Mouse (Mus musculus) spleen, postnatal 36 days (tissue): ENCODE data around the gene Leng1.
A peak's percentile ranks its signal among the peaks of the same experiment; 100 is the strongest.
"Not testable (repeated sequence)": the region's sequence is repeated elsewhere in the genome, so short reads cannot be mapped to it uniquely, and the experiment has no call there.

Experiments
- DNase-seq, 2 experiments: peaks; one replicate each; pipeline ENCODE4 v3.0.0; 2022; ENCODE audit warnings: low spot score in 2 of 2, mixed read lengths in 1 of 2

Leng1 gene

DNA sequence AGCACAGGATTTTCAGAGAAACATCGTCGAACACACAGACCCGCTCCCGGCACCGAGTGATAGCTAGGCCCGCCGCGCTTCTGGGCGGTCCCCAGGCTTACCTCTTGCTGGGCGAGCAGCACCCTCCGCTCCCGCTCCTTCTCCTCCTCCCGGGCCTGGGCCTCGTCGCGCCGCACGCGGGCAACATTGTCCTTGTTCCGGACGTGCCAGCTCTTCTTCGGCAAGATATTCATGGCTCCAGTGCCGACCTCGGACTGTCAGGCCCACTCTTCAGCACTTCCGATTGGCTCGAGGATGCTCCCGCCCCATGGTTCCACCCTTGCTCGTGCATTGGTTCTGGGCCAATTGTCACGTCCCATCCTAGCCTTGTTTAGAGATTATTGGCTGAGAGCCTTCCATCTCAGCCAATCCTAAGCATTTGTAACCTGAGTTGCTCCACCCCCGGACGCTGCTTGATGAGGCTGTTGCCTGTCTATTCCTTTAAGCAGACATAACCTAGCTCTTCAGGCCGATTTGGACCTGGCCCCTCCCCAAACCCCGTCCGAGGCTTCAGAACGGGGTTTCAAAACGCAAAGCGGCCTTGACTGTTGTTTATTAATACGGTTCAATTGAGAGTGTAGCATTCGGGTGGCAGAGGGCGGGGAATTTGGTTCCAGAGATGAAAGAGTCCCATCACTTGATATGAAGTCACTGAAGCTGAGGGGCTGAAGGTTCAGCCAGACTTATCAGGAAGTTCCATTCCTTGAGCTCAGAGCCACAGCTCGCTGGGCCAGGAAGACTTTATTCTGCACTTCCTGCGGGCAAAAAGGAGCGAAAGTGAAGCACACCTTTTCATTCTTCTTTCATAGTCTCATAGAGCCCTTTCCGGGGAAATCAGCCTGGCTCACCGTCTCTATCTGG lies at the start of gene Leng1:
TSS of gene Leng1 (minus strand) at position 626 of the 900 bp plus-strand sequence.
- DNase-seq, result peak; percentile 96 to 97

DNA sequence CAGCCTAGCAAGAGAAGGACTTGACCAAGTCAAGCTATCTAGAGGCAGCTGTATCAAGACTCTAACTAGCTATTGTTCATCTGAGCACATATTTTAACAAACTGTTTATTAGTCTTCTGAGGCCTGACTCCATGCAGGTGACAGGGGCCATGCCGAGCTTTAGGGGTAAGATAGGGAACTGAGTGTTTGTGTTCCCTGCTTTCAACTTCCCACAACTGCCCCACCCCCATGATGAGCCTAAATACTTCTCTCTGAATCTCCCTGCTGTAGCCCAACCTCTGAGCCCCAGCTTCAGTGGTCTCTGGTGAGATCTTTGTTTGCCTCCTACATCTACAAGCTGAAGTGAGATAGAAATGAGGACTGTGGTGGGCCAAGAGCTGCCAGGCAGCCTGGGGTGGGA lies 49.6 kb upstream of the Leng1 start:
- no peak for DNase-seq

DNA sequence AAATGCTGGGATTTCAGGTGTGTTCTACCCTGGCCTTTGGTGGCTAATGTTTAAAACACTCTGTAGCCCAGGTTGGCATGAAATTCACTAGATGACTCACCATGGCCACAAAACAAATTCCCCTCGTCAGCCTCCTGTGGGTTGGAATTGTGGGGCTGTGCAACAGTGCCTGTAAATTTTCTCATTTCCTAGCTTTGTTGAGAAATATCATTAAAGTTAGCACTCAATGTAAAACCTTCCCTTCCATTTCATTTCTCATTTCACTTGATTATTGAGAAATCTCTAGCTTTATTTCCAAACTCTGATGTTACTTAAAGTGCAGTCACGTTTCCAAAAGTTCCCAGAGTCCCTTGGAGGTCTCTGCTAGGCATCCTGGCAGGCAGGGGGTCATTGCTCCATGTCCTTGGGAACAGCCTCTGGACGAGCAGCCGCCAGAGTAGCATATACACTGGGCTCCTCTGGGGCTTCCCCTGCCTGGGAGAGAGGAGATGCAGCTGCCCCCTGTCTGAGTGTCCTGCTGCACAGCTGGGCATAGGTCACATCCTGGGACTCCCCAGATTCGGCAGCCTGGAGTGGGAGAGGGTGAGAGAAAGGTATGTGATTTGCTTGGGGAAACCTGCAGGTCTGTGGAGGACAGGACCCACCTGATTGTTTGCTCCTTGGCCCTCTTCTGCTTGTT lies 46.8 kb upstream of the Leng1 start:
- no peak for DNase-seq

DNA sequence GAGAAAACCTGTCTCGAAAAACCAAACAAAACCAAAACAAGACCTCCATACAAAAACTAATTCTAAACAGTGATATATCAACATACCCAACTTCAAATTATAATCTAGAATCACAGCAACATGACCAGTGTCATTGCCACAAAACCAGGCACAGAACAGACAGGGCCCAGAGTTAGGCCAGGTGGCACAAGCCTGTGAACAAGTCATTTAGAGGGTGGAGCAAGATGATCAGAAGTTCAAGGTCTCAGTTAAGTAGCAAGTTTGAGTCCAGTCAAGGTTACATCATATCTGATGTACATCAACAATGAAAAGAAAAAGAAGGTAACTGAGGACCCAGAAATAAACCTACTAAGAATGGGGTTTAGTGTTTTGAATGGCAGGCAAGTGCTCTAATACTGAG lies 43.4 kb upstream of the Leng1 start:
- DNase-seq, result no peak

DNA sequence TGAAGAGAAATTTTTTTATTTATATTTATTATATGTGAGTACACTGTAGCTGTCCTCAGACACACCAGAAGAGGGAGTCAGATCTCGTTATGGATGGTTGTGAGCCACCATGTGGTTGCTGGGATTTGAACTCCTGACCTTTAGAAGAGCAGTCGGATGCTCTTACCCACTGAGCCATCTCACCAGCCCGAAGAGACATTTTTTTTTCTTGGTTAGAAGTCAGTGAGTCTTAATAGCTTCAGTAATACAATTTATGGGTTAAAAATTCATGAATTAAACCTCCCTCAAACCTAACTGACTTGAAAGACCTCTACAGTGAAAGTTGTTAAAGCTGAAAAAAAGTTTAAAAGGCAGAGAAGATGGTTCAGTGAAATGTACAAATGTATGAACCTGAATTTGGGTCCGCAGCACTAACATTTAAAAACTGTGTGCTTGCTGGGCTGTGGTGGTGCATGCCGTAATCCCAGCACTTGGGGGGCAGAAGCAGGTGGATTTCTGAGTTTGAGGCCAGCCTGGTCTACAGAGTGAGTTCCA lies 42.9 kb upstream of the Leng1 start:
- not testable (repeated sequence) for DNase-seq

DNA sequence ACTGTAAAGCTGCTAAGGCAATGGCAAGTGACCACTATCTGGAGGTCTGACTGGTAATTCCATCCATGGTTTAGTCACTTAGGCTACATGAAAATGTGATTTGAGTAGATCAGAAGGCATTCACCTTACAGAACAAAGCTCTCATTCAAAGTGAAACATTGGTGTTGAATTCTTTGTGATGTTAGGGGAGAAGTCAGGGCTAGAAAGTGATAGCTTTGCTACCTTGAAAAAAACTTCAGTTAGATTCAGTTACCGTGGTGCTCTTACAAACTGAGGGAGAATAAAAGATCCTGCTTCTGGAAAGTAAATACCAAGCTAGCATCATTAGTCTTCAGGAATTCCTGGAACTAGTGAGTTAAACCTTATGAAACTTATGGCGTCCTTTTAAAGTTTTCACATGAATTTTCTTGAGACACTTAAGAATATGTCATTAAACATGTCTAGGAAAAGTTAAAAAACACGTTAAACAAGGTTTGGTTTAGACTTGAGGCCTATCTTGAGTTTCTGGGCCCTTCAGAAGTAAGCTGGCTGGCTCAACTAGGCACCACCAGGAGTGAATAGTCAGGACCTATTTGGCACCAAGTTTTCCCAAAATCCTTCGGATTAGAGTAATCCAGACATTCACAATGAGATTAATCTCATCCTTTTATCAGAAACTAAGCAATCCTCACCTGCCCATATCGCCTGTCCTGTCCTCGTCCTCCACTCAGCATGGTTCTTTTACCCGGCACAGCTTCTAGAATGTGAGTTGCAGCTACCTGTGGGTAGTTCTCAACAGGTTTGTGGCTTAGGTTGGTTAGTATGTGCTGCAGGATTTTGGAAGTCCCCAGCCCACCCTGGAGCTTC lies 42.2 kb upstream of the Leng1 start:
- no peak for DNase-seq

DNA sequence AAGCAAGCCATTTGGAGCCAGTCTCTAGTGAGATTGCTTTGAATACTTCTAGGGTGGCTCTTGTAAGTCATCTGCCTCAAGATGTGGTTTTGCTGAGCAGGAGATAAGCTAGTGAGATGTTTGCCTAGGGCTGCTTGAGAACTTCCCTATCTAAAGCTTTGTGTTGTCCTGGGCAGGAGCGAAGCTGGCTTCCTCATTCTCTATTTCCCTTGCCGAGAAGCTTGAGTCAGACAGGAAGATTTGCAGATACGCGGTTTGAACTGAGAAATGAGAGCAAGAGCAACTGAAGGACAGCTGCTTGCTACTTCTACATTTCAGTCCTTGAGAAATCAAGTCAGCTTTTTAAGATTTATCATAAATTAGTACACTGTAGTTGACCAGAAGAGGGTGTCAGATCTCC lies 41.4 kb upstream of the Leng1 start:
- DNase-seq, result peak; percentile 59 to 66

DNA sequence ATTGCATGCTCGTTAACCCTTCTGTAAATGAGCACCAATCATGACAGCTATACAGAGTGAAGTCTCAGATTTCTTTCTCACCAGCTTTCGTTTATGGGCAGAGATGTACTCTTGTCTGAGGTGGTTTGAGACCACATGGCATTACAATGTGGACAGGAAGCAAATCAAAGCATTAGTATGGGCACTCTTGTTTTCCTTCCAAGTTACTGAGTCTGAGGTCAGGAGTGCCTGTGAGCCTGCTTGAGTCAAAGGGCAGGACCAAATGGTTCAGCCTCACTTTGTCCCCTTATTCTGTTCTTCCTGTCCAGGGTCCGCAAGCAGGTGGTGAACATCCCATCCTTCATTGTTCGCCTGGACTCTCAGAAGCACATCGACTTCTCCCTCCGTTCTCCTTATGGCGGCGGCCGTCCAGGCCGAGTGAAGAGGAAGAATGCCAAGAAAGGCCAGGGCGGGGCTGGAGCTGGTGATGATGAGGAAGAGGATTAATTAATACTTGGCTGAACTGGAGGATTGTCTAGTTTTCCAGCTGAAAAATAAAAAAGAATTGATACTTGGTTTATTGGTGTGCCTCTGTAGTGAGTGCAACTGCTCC lies 40.8 kb upstream of the Leng1 start:
- DNase-seq, result no peak

DNA sequence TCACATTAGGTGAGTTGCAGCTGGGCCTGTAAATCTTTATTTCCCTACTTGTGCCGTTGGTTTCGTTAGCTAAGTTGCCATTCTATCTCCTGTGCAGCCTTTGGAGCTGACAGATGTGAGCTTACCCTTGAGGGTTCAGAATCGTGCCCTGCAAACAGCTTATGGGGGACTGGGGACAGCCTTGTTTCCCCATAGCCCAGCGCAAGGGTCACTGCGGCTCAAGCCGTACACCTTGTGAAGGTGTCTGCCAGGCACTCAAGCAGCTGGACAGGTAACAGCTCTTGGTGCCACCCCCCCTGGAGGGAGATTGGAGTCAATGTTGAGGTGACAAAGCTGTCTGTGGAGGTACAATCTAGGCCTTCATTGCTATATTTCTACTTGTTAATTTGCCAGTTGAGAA lies 40.3 kb upstream of the Leng1 start:
- no peak for DNase-seq

DNA sequence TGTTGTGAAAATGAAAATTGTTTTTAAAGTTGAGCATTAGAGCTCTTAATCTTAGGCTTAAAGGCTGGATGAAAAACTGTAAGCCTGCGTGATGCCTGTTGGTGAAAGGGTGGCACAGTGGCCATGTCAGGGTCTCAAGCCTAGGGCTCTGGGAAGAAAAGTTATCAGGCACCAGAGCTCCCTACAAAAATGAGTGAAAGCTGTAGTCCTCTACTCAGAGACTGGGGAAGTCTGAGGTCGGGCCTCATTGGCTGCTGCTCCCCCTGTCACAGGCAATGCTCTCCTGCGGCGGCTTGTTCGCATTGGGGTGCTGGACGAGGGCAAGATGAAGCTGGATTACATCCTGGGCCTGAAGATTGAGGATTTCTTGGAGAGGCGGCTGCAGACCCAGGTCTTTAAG lies 39.8 kb upstream of the Leng1 start:
- not testable (repeated sequence) for DNase-seq

DNA sequence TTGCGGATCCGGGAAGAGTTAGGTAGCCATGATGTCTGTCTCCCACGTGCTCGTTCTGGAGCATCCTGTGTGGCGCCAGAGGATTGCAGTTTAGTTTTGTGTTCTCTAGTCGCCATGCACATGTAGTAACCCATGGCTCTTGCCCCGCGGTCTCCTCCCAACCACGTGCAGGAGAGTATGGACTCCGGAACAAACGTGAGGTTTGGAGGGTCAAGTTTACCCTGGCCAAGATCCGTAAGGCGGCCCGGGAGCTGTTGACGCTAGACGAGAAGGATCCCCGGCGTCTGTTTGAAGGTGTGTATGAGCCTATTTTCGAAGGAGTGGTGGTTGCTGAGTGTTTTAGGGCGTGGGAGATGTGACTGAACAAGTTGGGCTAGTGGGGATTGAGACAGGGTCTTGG lies 38.8 kb upstream of the Leng1 start:
- DNase-seq, result no peak

DNA sequence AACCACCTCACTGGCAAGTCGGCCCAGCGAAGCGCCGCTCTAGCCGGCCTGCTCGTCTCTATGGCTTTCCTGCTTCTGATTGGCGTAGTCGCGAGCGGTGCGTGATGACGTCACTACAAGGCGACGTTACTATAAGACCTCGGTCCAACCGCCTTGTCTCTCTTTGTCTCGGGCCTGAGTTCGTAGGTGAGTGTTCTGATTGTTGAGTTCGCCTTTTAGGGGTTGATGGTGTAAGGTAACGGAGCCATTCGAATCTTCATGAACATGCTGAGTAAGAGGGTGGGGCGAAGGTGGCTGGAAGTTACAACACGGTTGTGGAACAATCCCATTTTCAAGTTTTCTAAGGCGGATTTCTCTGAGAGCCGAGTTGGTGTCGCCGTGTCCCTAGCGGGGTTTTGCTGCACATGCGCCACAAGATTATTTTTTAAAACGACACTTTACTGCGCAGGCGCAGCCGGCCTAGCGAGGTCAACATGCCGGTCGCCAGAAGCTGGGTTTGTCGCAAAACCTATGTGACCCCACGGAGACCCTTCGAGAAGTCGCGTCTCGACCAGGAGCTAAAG lies 38.3 kb upstream of the Leng1 start, which contains the start of gene Rps9:
TSS of gene Rps9 (plus strand) at position 115 of the 563 bp plus-strand sequence.
- peak; percentile 95 to 96 for DNase-seq

DNA sequence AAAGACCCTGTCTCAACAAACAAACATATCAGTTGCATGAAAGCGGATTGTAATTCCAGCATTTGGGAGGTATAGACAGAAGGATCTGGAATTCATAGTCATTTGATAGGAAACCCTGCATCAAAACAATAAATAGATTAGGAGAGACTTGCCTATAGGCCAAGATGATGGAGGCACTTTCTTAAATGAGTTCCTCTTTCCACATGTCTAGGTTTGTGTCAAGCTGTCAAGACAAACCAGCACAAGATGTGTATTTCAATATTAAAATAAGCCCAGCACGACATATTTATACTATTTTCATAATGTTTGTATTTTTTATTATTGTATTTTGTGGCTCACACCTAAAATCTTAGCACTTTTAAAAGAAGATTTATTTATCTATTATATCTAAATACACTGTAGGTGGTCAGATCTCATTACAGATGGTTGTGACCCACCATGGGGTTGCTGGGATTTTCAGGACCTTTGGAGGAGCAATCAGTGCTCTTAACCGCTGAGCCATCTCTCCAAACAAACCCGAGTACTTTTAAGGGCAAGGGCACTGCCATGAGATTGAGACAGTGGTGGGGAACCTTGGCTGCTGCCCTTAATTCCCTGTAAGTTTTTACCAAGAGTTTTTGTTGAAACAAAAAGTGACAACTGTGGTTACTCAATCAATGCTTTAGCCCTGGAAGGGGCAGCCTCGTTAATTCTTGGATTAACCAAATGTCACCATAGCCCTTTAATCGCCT lies 37.7 kb upstream of the Leng1 start:
- DNase-seq, result no peak

DNA sequence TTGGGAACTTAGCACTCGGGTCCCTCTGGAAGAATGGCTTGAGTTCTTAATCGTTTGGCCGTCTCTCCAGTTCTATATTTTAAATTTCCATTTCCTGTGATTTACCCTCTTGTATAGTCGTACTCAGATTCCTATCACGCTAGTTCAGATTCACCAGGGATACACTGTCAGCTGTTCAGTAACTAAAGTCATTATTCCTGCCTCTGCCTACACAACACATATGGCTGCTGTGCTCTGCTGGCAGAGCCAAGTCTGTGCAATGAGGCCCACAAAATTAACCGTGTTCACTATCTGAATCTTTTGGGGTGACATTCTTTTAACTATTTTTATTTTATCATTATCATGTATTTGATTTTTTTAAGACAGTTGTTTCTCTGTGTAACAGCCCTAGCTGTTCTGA lies 32.8 kb upstream of the Leng1 start:
- DNase-seq, result no peak

DNA sequence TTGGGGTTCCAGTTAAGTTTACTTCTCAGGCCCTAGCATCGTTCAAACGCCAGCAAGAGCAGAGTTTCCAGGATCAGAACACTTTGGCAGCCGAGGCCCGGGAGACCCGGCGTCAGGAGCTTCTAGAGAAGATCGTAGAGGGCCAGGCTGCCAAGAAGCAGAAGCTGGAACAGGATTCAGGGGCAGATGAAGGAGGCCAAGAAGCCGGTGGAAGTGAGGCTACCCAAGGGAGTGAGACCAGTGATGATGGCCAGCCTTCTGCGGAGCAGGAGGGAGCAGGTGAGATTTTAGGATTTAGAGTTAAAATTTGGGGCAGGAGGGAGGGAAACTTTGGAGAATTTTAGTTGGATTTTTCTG lies 29.3 kb upstream of the Leng1 start:
- not testable (repeated sequence) for DNase-seq

DNA sequence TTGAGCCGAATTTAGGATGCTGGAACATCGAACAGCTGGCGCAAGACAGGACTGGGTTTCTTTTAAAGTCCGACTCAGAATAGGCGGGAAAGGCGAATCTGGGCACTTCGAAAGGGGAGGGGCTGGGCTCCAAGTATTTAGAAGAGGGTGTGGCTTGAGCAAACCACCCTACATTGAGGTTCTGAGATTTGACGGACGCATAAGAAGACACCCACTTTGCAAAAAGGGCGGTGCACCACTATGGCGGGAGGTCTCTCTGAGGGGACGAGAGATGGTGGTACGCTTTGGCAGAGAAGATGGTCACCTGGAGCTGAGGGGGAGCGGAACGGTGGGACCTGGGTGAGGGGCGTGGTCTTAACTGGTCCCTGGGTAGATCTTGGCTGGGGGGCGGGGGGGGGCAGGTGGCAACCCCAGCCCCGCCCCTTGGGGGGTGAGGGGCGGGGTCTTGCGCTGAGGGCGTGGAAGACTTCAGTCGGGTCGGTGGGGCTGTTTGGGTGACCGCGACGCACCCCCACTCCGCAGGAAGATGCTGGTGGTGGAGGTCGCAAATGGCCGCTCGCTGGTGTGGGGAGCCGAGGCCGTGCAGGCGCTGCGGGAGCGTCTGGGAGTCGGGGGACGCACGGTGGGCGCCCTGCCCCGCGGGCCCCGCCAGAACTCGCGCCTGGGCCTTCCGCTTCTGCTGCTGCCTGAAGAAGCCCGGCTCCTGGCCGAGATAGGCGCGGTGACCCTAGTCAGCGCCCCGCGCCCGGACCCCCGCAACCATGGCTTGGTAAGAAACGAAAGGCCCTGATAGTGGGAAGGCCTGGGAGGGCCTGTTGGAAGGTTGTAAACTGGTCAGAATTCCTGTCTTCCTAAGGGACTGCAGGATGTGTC lies 28.7 kb upstream of the Leng1 start:
- DNase-seq, result peak; percentile 73 to 77

DNA sequence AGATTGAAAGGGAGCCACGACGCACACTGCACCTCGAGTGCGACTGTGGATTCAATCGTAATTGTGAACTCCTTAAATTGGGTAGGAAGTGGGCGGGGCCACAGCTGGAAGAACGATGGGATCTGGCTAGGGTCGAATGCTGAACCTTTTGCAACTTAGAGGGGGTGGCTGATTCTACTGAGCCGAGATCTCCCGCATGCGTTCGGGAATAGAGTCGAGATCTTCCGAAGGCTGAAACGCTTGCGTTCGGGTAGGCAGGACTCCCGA lies 28.1 kb upstream of the Leng1 start:
- DNase-seq, result no peak

DNA sequence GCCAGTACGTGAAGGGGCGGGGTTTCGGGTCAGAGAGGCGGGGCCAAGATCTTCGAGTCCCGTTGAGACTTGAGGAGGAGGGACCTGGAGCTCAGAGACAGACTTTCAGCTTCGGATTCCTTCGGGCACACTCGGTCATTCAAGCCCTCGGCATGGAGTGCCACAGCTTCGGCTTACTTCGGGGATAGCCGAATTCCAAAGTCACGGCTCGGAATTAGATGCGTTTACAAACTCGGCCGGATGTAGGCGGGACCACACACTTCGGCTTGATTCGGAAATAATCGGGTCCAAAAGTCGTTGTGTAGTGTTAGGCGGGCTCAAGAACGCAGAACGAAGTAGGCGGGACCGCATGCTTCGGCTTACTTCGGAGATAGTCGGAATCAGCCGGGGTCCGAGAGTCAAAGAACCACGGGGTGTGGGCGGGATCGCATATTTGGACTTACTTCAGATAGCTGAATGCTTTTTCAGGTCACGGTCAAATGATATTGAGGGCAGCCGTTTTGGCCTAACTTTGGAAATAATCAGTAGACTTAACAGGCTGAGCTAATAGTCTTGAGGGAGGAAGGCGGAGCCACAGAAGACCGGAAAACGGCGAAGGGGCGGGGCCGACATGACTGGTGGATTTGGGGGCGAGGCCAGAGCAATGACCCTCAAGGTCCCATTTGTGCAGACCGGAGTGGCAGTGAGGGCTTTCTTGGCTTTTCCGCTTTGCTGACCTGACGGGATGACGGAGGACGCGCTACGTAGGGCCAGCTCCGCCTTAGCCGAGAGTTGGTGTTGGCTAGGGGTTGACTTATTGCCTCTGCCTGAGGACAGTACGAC lies 27.6 kb upstream of the Leng1 start, which contains the start of gene Mboat7:
TSS of gene Mboat7 (minus strand) at position 537 of the 822 bp plus-strand sequence.
- peak; percentile 96 to 98 for DNase-seq
